Mouse (Mus musculus) neural tube, embryonic 14.5 days (tissue): ENCODE measurements at regions not wholly inside any gene's neighbourhood (a gene's known extent, or its start where the extent isn't known, plus 50 kb on each side); places are given as distances from the start of the nearest gene placed in this dataset.

Experiments used
- ATAC-seq: fragments of 200-750 bp; cut with Nextera tagmentation; 2 replicates; pipeline ENCODE4 v1.8.0; 2017; ENCODE audit warnings: low read depth, mild to moderate bottlenecking, moderate TSS enrichment, moderate library complexity
- H3K27ac ChIP-seq: fragments of 300-500 bp; sonication (generic); 2 replicates; pipeline ENCODE4 v1.5.1; 2014; ENCODE audit warnings: low read depth, mild to moderate bottlenecking, control low read depth, low read length, moderate library complexity, mixed read lengths
- H3K27me3 ChIP-seq: fragments of 300-500 bp; sonication (generic); 2 replicates; pipeline ENCODE4 v1.6.1; 2014; ENCODE audit warnings: low read length; ENCODE audit not compliant: control insufficient read depth, insufficient read depth
- H3K36me3 ChIP-seq: fragments of 300-500 bp; sonication (generic); 2 replicates; pipeline ENCODE4 v1.6.1; 2014; ENCODE audit warnings: low read length, mixed read lengths; ENCODE audit not compliant: control insufficient read depth, insufficient read depth
- H3K4me1 ChIP-seq: fragments of 300-500 bp; sonication (generic); 2 replicates; pipeline ENCODE4 v1.6.1; 2014; ENCODE audit warnings: low read length; ENCODE audit not compliant: control insufficient read depth, insufficient read depth
- H3K4me2 ChIP-seq: fragments of 300-500 bp; sonication (generic); 2 replicates; pipeline ENCODE4 v1.6.1; 2014; ENCODE audit warnings: mild to moderate bottlenecking, low read depth, low read length, control low read depth
- H3K4me3 ChIP-seq: fragments of 300-500 bp; sonication (generic); 2 replicates; pipeline ENCODE4 v1.5.1; 2014; ENCODE audit warnings: low read depth, low read length, control low read depth, mixed read lengths
- H3K9ac ChIP-seq: fragments of 300-500 bp; sonication (generic); replicated peaks from 2 replicates; pipeline ENCODE4 v1.6.1; 2014; ENCODE audit warnings: low read depth, mild to moderate bottlenecking, control low read depth, low read length, mixed read lengths
- H3K9me3 ChIP-seq: fragments of 300-500 bp; sonication (generic); 2 replicates; pipeline ENCODE4 v1.6.1; 2016; ENCODE audit warnings: low read length; ENCODE audit not compliant: control insufficient read depth
- WGBS: fragments of 180-500 bp; shearing (Covaris S2); extraction: QIAGEN DNeasy Blood & Tissue Kit; methylation state at CpG from one replicate; pipeline ENCODE4 v1.1.7; 2014; 5-methylcytosine and 5-hydroxymethylcytosine counted together

GRCm38 (mm10) chr13:78935990-78936650 lies 736.6 kb upstream of the Nr2f1 start:
- ATAC-seq, result peak; percentile 20; the same call in 1 of the 2 replicates
- Histone ChIP-seq H3K4me2 (no peak overlapping the region), H3K36me3 (no peaks in the 10 kb centered on the region), H3K9me3 (no peaks in the 10 kb centered on the region), H3K27me3 (no peaks in the 10 kb centered on the region), H3K9ac (no peak overlapping the region), H3K4me1 (peaks cover 3% of the 10 kb centered on the region; the same call in 1 of the 2 replicates), H3K4me3 (no peak overlapping the region), H3K27ac (no peak overlapping the region)
- WGBS, result 9% methylated on average over 3 of the region's 3 CpGs

GRCm38 (mm10) chr13:78928347-78928746 lies 728.8 kb upstream of the Nr2f1 start:
- Histone ChIP-seq H3K36me3 (no peaks in the 10 kb centered on the region), H3K9me3 (no peaks in the 10 kb centered on the region), H3K4me3 (no peak overlapping the region), H3K27me3 (no peaks in the 10 kb centered on the region), H3K9ac (no peak overlapping the region), H3K27ac (no peak overlapping the region), H3K4me2 (no peak overlapping the region), H3K4me1 (no peaks in the 10 kb centered on the region)
- ATAC-seq, result no peak
- 55% methylated on average over 1 of the region's 1 CpGs for WGBS

GRCm38 (mm10) chr13:78920802-78921201 lies 721.2 kb upstream of the Nr2f1 start:
- no peaks in the 10 kb centered on the region for H3K4me1 ChIP-seq
- no peak overlapping the region for H3K4me3 ChIP-seq
- no peaks in the 10 kb centered on the region for H3K36me3 ChIP-seq
- H3K9me3 ChIP-seq, result no peaks in the 10 kb centered on the region
- no peak overlapping the region for H3K9ac ChIP-seq
- 21% methylated on average over 3 of the region's 3 CpGs for WGBS
- no peaks in the 10 kb centered on the region for H3K27me3 ChIP-seq
- no peak overlapping the region for H3K27ac ChIP-seq
- no peak overlapping the region for H3K4me2 ChIP-seq
- no peak for ATAC-seq

- H3K4me3 ChIP-seq, result no peak overlapping the region
- 9% methylated on average over 5 of the region's 5 CpGs for WGBS
- ATAC-seq, result no peak
These were observed 710.3 kb upstream of the Nr2f1 start for GRCm38 (mm10) chr13:78909839-78910238.

GRCm38 (mm10) chr13:78904102-78904501 lies 704.5 kb upstream of the Nr2f1 start:
- H3K4me1 ChIP-seq, result no peaks in the 10 kb centered on the region
- H3K9ac ChIP-seq, result no peak overlapping the region
- H3K4me3 ChIP-seq, result no peak overlapping the region
- no peaks in the 10 kb centered on the region for H3K36me3 ChIP-seq
- no peaks in the 10 kb centered on the region for H3K9me3 ChIP-seq
- no peak overlapping the region for H3K4me2 ChIP-seq
- no peak for ATAC-seq
- H3K27ac ChIP-seq, result no peak overlapping the region
- no peaks in the 10 kb centered on the region for H3K27me3 ChIP-seq

More at GRCm38 (mm10) chr13:78909839-78910238, 710.3 kb upstream of the Nr2f1 start:
- no peaks in the 10 kb centered on the region for H3K4me1 ChIP-seq
- no peaks in the 10 kb centered on the region for H3K9me3 ChIP-seq
- H3K9ac ChIP-seq, result no peak overlapping the region
- no peak overlapping the region for H3K4me2 ChIP-seq
- no peak overlapping the region for H3K27ac ChIP-seq
- no peaks in the 10 kb centered on the region for H3K27me3 ChIP-seq
- no peaks in the 10 kb centered on the region for H3K36me3 ChIP-seq

GRCm38 (mm10) chr13:78900693-78901092 lies 701.1 kb upstream of the Nr2f1 start:
- no peak overlapping the region for H3K27ac ChIP-seq
- H3K9me3 ChIP-seq, result no peaks in the 10 kb centered on the region
- H3K9ac ChIP-seq, result no peak overlapping the region
- no peak overlapping the region for H3K4me3 ChIP-seq
- H3K36me3 ChIP-seq, result no peaks in the 10 kb centered on the region
- no peaks in the 10 kb centered on the region for H3K4me1 ChIP-seq
- WGBS, result 90% methylated on average over 1 of the region's 1 CpGs
- no peaks in the 10 kb centered on the region for H3K27me3 ChIP-seq
- no peak overlapping the region for H3K4me2 ChIP-seq
- ATAC-seq, result no peak

GRCm38 (mm10) chr13:78892252-78892651 lies 692.7 kb upstream of the Nr2f1 start:
- WGBS, result 92% methylated on average over 2 of the region's 2 CpGs

GRCm38 (mm10) chr13:78883062-78883461 lies 683.5 kb upstream of the Nr2f1 start:
- no peaks in the 10 kb centered on the region for H3K9me3 ChIP-seq
- 93% methylated on average over 1 of the region's 1 CpGs for WGBS
- H3K27me3 ChIP-seq, result no peaks in the 10 kb centered on the region
- no peak overlapping the region for H3K9ac ChIP-seq
- no peaks in the 10 kb centered on the region for H3K4me1 ChIP-seq
- no peaks in the 10 kb centered on the region for H3K36me3 ChIP-seq
- no peak overlapping the region for H3K4me2 ChIP-seq
- H3K27ac ChIP-seq, result no peak overlapping the region
- ATAC-seq, result no peak
- no peak overlapping the region for H3K4me3 ChIP-seq

More at GRCm38 (mm10) chr13:78892252-78892651, 692.7 kb upstream of the Nr2f1 start:
- Histone ChIP-seq H3K4me3 (no peak overlapping the region), H3K27ac (no peak overlapping the region), H3K9ac (no peak overlapping the region), H3K36me3 (no peaks in the 10 kb centered on the region), H3K4me2 (no peak overlapping the region), H3K9me3 (no peaks in the 10 kb centered on the region), H3K27me3 (no peaks in the 10 kb centered on the region), H3K4me1 (no peaks in the 10 kb centered on the region)
- ATAC-seq, result no peak

- no peaks in the 10 kb centered on the region for H3K36me3 ChIP-seq
- no peaks in the 10 kb centered on the region for H3K9me3 ChIP-seq
- no peak overlapping the region; the same call in 1 of the 2 replicates for H3K4me2 ChIP-seq
- 0 out of 2 replicates have a peak, but pooled peaks cover 5% of the 10 kb centered on the region for H3K4me1 ChIP-seq
- H3K4me3 ChIP-seq, result no peak overlapping the region
- WGBS, result 6% methylated on average over 5 of the region's 5 CpGs
- H3K27me3 ChIP-seq, result no peaks in the 10 kb centered on the region
- H3K9ac ChIP-seq, result no peak overlapping the region
- ATAC-seq, result no peak
- no peak overlapping the region for H3K27ac ChIP-seq
These were observed 673.0 kb upstream of the Nr2f1 start for GRCm38 (mm10) chr13:78872582-78872981.
